Mouse (Mus musculus) ES-CJ7 (cell line): ENCODE data around the gene Trim27.

Experiments used
- DNase-seq: peaks from one replicate; pipeline ENCODE4 v3.0.0; 2011; ENCODE audit warnings: low read depth, low spot score

The Trim27 gene

GRCm38 (mm10) chr13:21221656-21222462 is 42.6 kb downstream of the Trim27 start:
- no peak for DNase-seq

GRCm38 (mm10) chr13:21222463-21223022 is 43.3 kb downstream of the Trim27 start:
- DNase-seq: peak; percentile 87

GRCm38 (mm10) chr13:21223242-21223655 is 44.0 kb downstream of the Trim27 start:
- peak; percentile 53 for DNase-seq

DNA sequence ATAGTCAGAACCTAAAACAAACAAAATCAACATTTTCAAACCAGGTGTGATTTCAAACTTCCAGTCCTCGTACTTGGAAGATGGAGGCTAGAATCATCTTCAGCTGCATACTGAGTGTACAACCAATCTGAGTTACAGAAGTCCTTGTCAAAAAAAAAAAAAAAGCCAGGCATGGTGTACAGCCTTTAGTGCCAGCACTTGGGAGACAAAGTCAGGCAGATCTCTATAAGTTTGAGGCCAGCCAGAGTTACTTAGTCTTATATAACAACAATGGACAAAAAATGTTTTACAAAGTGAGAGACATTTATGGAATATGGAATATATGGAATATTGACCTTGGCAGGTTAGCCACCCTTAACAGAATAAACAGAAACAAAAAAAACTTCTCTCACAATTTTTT is 45.1 kb downstream of the Trim27 start:
- no peak for DNase-seq

DNA sequence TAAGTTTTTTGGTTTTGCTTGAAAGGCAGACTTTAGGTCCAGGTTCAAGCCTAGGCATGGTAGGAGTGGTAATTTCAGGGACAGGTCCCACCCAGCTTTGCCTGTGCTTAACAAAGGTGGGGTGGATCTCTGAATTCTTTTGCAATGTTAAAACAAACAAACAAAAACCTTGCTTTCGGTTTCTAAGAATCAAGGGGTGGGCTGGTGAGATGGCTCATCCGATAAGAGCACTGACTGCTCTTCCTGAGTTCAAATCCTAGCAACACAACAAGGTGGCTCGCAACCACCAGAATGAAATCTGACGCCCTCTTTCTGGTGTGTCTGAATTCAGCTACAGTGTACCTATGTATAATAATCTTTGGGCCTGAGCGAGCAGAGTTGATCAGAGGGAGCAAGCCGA is 46.0 kb downstream of the Trim27 start:
- DNase-seq: peak; percentile 91

DNA sequence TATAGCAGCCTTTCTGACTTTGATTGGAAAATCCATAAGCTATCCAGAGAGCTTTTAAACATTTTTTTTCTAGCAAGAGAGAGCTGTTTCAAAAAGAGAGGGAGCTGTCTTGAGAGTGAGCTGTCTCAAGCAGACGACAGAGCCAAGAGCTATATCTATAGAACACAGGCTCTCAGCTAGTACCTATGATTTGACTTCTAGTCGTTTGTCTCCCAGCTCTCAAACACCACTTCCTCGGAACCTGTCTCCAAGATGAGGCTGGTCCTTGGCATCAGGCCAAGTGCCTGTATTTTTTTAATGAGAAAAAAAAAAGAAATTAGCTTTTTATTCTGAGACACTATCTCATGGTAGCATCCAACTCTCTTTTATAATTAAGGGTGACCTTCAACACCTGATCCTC is 46.8 kb downstream of the Trim27 start:
- no peak for DNase-seq

GRCm38 (mm10) chr13:21233732-21234705 is 54.8 kb downstream of the Trim27 start:
- peak; percentile 93 for DNase-seq

DNA sequence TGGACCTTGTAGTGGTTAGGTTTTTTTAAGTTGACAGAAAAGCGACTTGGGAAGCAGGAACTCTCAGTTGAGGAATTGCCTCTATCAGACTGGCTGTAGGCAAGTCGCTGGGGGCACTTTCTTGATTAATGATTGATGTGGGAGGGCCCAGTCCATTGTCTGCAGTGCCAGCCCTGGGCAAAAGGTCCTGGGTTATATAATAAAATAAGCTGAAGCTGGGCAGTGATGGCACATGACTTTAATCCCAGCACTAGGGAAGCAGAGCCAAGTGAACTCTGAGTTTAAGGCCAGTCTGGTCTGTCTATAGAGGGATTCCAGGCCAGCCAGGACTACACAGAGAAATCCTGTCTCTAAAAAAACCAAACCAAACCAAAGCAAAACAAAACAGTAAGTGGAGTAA is 57.5 kb downstream of the Trim27 start:
- no peak for DNase-seq

GRCm38 (mm10) chr13:21237161-21237560 is 57.9 kb downstream of the Trim27 start:
- DNase-seq: no peak

- peak; percentile 90 for DNase-seq
Observed at GRCm38 (mm10) chr13:21240788-21241187, 61.5 kb downstream of the Trim27 start.

DNA sequence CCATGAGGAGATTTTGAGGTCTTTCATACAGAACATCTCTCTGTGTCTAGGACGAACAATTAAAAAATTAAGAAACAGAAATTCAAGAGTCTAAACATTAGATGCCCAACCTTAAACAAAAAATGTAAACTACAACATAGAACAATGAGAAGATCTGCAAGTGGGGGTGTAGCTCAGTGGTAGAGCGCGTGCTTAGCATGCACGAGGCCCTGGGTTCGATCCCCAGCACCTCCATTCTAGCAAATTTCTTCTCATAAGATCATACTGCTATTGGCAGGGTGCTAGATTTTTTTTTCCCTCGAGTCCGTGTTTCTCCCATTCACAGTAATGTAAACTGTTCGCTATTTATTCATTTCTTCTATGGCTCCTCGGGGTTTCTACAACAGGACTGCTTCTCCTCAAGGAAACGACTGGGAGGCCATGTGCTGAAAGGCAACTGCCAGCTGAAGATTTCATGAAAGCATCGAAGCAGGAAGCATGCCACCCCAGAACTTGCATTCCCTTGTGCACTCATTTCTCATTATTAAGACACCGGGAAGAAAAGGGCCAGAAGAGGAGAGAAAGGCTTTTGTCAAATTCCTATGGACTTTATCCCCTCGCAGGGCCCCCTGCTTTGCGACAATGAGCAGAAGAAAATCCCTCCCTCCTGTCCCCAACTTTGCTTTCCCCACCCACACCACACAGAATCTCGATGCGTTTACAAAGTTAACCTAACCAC is 63.3 kb downstream of the Trim27 start:
- peak; percentile 80 for DNase-seq

GRCm38 (mm10) chr13:21243196-21243595 is 64.0 kb downstream of the Trim27 start:
- no peak for DNase-seq

DNA sequence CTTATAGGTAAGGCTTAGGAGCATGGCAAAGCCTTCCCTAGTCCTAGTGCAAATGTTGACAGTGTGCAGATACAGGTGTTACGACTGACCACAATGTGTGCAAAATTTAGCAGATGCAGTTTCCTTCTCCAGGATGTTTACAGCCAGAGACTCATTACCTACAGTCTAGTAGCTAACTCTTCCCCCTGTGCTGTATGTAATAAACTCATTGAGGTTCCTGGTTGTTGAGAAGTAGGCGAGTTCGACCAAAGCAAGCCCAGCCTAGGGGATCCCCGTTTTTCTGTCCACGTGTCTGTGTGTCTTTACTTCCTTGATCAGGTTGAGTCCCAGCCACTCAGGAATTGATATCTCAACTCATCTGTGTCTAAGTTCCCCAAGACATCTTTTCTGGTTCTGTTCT is 64.8 kb downstream of the Trim27 start:
- no peak for DNase-seq
